Mouse (Mus musculus): ENCODE results near the gene Hcfc2. TPM values are rescaled to one million over a fixed set of nuclear protein-coding genes. Genes with fewer than 3 reads are reported as not detected.

Hcfc2 gene
- total RNA-seq, 2 experiments from 2014 or later: 23.0 to 25.5 TPM

DNA sequence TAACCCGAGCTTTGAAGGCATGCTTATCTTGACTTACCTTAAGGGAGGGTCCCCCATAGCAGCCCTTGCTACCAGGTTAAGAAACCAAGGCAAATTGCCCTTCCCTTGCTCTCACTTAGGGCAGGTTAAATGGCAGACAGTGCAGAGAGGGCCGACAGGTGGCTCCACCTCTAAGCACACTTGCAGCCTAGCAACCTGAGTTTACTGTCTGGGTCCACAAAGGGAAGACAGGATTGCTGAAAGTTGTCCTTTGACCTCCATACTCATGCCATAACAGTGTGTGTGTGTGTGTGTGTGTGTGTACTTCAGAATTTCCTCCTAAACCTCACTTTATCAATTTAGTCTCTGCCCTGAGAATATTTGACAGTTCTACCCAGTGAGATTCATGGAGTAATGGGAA lies 86.5 kb downstream of the Hcfc2 start:
- no peak overlapping the region for H3K27ac ChIP-seq
- DNase-seq: no peak
- H3K4me3 ChIP-seq: no peak overlapping the region
- TF ChIP-seq CTCF (IDR thresholded peaks at IDR 0.05): no peak
- intact Hi-C loops (cut with DNase I): no loop called here

DNA sequence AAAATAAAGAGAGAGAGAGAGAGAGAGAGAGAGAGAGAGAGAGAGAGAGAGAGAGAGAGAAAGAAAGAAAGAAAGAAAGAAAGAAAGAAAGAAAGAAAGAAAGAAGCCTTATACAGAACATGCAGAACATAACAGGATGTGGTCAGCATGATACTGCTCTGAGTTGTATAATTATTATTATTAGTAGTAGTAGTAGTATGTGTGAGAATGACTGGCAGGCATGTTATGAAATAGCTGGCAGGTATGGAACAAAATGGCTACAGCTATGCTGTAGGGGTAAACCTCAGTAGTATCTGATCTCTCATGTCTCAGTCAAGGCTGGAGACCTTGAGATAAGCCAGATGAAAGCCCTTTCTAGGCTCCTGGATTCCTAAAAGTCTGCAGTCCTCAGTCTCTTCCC lies 93.2 kb downstream of the Hcfc2 start:
- TF ChIP-seq CTCF (IDR thresholded peaks at IDR 0.05): no peak
- Histone ChIP-seq H3K27ac (no peak overlapping the region), H3K4me3 (no peak overlapping the region)
- intact Hi-C loops (cut with DNase I): no loop called here
- DNase-seq: no peak

DNA sequence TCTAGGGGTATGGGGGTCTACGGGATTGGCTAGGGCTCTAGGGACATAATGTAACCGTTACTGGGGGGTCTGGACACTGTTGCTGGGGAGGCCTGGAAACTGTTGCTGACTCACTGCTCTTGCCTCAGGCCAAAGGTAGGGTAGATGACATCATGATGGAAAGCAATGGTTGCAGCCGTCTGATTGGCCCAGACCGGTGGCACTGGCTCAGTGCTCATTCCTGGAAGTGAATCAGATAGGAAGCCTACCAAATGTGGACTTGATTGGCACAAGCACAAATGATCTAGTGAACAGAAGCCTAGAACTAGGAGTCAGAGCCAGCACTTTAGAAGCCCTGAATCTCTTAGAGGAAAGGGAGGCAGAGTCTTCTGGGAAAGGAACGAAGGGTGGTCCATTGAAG lies 94.5 kb downstream of the Hcfc2 start:
- H3K27ac ChIP-seq: no peak overlapping the region
- intact Hi-C loops (cut with DNase I): no loop called here

DNA sequence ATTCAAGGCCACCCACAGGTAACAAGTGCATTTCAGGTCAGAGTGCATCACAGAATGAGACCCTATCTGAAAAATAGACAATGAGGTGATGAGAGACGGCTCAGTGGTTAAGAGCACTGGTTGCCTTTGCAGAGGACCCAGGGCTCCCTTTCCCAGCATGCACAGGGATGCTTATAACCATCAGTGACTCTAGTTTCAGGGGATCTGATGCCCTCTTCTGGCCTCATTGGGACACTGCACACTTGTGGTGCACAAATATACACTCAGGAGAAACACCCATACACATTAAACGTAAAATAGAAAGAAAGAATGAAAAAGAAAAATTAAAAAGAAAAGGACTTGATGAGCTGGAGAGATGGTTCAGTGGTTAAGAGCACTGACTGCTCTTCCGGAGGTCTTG lies 95.8 kb downstream of the Hcfc2 start:
- Histone ChIP-seq H3K27ac (no peak overlapping the region), H3K4me3 (no peak overlapping the region)
- DNase-seq: no peak
- intact Hi-C loops (cut with DNase I): no loop called here
- TF ChIP-seq CTCF (IDR thresholded peaks at IDR 0.05): no peak

More for the DNA sequence above, 94.5 kb downstream of the Hcfc2 start:
- DNase-seq: no peak
- H3K4me3 ChIP-seq: no peak overlapping the region
- TF ChIP-seq CTCF (IDR thresholded peaks at IDR 0.05): no peak

Other genes starting within 250 kb of the Hcfc2 start
- gene Gm1553, start 203.5 kb upstream of the Hcfc2 start, total RNA-seq (2021): not detected
- gene 1190007I07Rik, start 72.9 kb upstream of the Hcfc2 start, total RNA-seq (2021): 10 to 100 TPM; 31.5 to 43.1 TPM
- 10 to 100 TPM; 14.2 to 17.4 TPM for gene Tdg, start 66.3 kb upstream of the Hcfc2 start, total RNA-seq (2021)
- 1 to 10 TPM; 1.5 to 3.0 TPM for gene Glt8d2, start 5.5 kb upstream of the Hcfc2 start, total RNA-seq (2021)
- 10 to 100 TPM; 31.7 to 37.5 TPM for gene Nfyb, start 68.0 kb downstream of the Hcfc2 start, total RNA-seq (2021)
- gene Txnrd1, start 137.8 kb downstream of the Hcfc2 start, total RNA-seq (2021): 10 to 100 TPM; 58.2 to 76.0 TPM
- gene Eid3, start 170.5 kb downstream of the Hcfc2 start, total RNA-seq (2021): 1 to 10 TPM in 1 of 2 experiments, under 1 TPM in 1; 0.59 to 2.5 TPM